Mouse (Mus musculus): Measurements from ENCODE around the gene Slc26a1. TPM values are rescaled to one million over a fixed set of nuclear protein-coding genes. Genes with fewer than 3 reads are reported as not detected.

Slc26a1 gene
- polyA plus RNA-seq, 1 experiment from 2014 or later: 2.1 TPM

DNA sequence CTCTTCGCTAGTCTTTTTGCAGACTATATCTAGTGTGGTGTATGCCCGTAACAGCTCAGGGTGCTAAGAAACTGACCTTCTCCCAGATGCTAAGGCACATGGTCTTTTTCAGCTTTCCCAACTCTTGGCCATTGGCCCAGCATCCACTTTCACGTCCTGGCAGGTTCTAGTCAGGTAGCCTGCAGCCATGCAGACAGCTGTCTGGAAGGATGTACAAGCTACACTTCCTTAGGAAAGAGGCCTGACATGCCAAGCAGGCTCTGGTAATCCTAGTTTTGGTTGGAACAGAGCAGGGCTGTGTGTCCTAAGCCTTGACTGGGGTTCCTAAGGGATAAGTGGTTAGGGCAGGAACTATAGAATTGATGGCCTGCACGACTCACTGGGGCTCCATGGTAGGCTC, 12.6 kb downstream of the Slc26a1 start:
- Histone ChIP-seq H3K9ac (ENCODE audit: low read depth, low read length) (no peak overlapping the region), H3K27me3 (replicated peaks; ENCODE audit: control insufficient read depth, insufficient read depth, low read length) (no peaks in the 10 kb centered on the region), H3K36me3 (ENCODE audit: control insufficient read depth, insufficient read depth) (peaks cover 3% of the 10 kb centered on the region; the same call in 1 of the 2 replicates), H3K4me2 (replicated peaks; ENCODE audit: low read depth) (no peak overlapping the region), H3K9me3 (ENCODE audit: control insufficient read depth) (no peaks in the 10 kb centered on the region), H3K4me3 (ENCODE audit: low read depth, low read length) (no peak overlapping the region), H3K27ac (ENCODE audit: low read depth, low read length) (no peak overlapping the region), H3K4me1 (replicated peaks; ENCODE audit: control insufficient read depth, insufficient read depth, low read length) (no peaks in the 10 kb centered on the region; the same call in 1 of the 2 replicates)
- TF ChIP-seq CTCF (IDR thresholded peaks at IDR 0.05; ENCODE audit: low read depth): no peak
- 84% methylated on average over 4 of the region's 4 CpGs for WGBS
- no peak for ATAC-seq

- no peaks in the 10 kb centered on the region for H3K9me3 ChIP-seq (ENCODE audit: control insufficient read depth)
- peak overlapping the region; percentile 77 for H3K4me3 ChIP-seq (ENCODE audit: low read depth, low read length)
- WGBS: 14% methylated on average over 31 of the region's 36 CpGs
- H3K36me3 ChIP-seq (ENCODE audit: control insufficient read depth, insufficient read depth): peaks cover 22% of the 10 kb centered on the region
- TF ChIP-seq CTCF (IDR thresholded peaks at IDR 0.05; ENCODE audit: low read depth): no peak
- peak overlapping the region; percentile 88 for H3K27ac ChIP-seq (ENCODE audit: low read depth, low read length)
- peak; percentile 89 for ATAC-seq
- peak overlapping the region; percentile 86 for H3K4me2 ChIP-seq (replicated peaks; ENCODE audit: low read depth)
- H3K27me3 ChIP-seq (replicated peaks; ENCODE audit: control insufficient read depth, insufficient read depth, low read length): no peaks in the 10 kb centered on the region
- H3K9ac ChIP-seq (ENCODE audit: low read depth, low read length): peak overlapping the region; percentile 86
- H3K4me1 ChIP-seq (replicated peaks; ENCODE audit: control insufficient read depth, insufficient read depth, low read length): no peaks in the 10 kb centered on the region; the same call in 1 of the 2 replicates
Measured at GRCm38 (mm10) chr5:108660632-108661268, 14.6 kb downstream of the Slc26a1 start.

DNA sequence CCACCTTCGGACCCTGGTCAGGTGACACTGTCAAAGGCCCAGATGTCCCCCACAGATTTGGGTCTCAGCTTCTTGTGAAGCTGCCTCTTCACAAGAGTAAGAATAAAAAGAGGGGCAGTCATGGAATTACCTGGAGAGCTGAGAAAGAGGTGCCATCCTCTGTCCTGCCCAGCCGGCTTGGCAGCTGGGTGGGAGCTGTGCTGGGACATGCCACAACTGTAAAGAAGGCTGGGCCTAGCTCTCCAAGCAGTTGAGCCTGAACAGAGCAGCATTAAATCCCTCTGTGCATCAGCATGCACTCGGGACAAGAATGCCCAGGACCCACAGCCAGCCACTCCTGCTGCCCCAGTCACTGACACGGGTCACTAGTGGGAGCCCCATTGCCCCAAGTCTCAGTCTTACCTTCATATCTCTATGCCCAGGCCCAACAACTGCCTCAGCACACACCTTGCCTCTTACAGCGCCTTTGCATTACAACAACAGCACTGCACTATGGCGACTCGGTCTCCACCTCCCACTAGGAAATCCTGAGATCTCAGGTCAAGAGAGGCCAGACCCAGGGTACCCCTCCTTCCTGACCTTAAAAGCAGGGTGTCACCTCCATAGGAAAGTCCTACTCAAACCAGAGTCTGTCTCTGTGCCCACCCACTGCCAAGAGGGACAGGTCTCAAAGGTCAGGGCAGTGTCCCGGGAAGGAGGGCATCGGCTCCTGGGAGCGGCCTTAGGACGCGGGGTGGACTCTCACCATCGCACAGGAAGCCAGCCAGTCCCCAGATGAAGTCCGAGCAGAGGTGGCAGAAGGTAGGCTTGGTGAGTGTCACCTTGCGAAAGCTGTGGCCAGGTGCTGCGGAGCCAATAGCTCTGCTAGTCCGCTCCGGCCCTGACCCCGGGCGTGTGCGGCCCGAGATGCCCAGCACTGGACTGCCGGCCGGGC, 15.4 kb downstream of the Slc26a1 start, which contains the start of gene Idua:
Gene Idua (plus strand): TSS at position 634 of the 934 bp plus-strand sequence.
- H3K27ac ChIP-seq (ENCODE audit: low read depth, low read length): peak within 1 kb of the TSS; percentile 88
- no peak for TF ChIP-seq CTCF (IDR thresholded peaks at IDR 0.05; ENCODE audit: low read depth)
- H3K9ac ChIP-seq (ENCODE audit: low read depth, low read length): peak within 1 kb of the TSS; percentile 86
- peaks cover 30% of the 10 kb centered on the region for H3K36me3 ChIP-seq (ENCODE audit: control insufficient read depth, insufficient read depth)
- H3K9me3 ChIP-seq (ENCODE audit: control insufficient read depth): no peaks in the 10 kb centered on the region
- 7% methylated on average over 24 of the region's 24 CpGs for WGBS
- no peaks in the 10 kb centered on the region for H3K27me3 ChIP-seq (replicated peaks; ENCODE audit: control insufficient read depth, insufficient read depth, low read length)
- no peaks in the 10 kb centered on the region; the same call in 1 of the 2 replicates for H3K4me1 ChIP-seq (replicated peaks; ENCODE audit: control insufficient read depth, insufficient read depth, low read length)
- peak; percentile 64 for ATAC-seq
- peak within 1 kb of the TSS; percentile 77 for H3K4me3 ChIP-seq (ENCODE audit: low read depth, low read length)
- peak within 1 kb of the TSS; percentile 86 for H3K4me2 ChIP-seq (replicated peaks; ENCODE audit: low read depth)

- Histone ChIP-seq H3K4me1 (replicated peaks; ENCODE audit: control insufficient read depth, insufficient read depth, low read length) (peaks cover 3% of the 10 kb centered on the region; the same call in 1 of the 2 replicates), H3K9me3 (ENCODE audit: control insufficient read depth) (no peaks in the 10 kb centered on the region), H3K4me2 (replicated peaks; ENCODE audit: low read depth) (peak overlapping the region; percentile 86), H3K27me3 (replicated peaks; ENCODE audit: control insufficient read depth, insufficient read depth, low read length) (no peaks in the 10 kb centered on the region), H3K4me3 (ENCODE audit: low read depth, low read length) (no peak overlapping the region), H3K9ac (ENCODE audit: low read depth, low read length) (no peak overlapping the region), H3K27ac (ENCODE audit: low read depth, low read length) (0 out of 2 replicates have a peak overlapping the region, but pooled peaks have one; percentile 7), H3K36me3 (ENCODE audit: control insufficient read depth, insufficient read depth) (peaks cover 43% of the 10 kb centered on the region)
- WGBS: 82% methylated on average over 1 of the region's 1 CpGs
- ATAC-seq: no peak
- no peak for TF ChIP-seq CTCF (IDR thresholded peaks at IDR 0.05; ENCODE audit: low read depth)
Measured at GRCm38 (mm10) chr5:108658611-108659010, 16.8 kb downstream of the Slc26a1 start.

DNA sequence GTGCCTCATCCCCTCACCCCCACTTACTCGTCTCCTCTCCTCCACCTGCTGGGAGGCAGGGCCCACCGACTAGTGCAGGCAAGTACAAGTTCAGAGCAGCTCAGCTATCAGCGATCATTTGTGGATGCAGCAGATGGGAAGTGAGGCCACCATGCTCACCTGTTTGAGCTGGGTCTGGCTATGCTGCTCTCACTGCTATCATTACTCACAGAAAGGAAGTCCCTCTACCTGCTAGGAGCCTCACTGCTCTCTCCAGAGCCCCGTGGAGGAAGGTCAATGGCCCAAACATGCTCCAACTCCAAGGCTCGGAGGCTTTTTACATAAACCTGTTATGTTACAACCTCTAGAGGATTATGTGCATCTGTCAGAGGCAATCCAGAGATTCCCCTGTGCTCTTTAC, 18.0 kb downstream of the Slc26a1 start:
- peaks cover 55% of the 10 kb centered on the region for H3K36me3 ChIP-seq (ENCODE audit: control insufficient read depth, insufficient read depth)
- H3K4me2 ChIP-seq (replicated peaks; ENCODE audit: low read depth): no peak overlapping the region
- WGBS: 79% methylated on average over 5 of the region's 5 CpGs

More for the DNA sequence above, 18.0 kb downstream of the Slc26a1 start:
- Histone ChIP-seq H3K27ac (ENCODE audit: low read depth, low read length) (no peak overlapping the region), H3K9me3 (ENCODE audit: control insufficient read depth) (no peaks in the 10 kb centered on the region), H3K9ac (ENCODE audit: low read depth, low read length) (no peak overlapping the region), H3K4me1 (replicated peaks; ENCODE audit: control insufficient read depth, insufficient read depth, low read length) (peaks cover 3% of the 10 kb centered on the region; the same call in 1 of the 2 replicates), H3K4me3 (ENCODE audit: low read depth, low read length) (no peak overlapping the region), H3K27me3 (replicated peaks; ENCODE audit: control insufficient read depth, insufficient read depth, low read length) (no peaks in the 10 kb centered on the region)
- no peak for ATAC-seq
- TF ChIP-seq CTCF (IDR thresholded peaks at IDR 0.05; ENCODE audit: low read depth): no peak

Data from intestine, postnatal 0 days (tissue).